Mouse (Mus musculus): ENCODE results near the gene Spn.
"Not testable (repeated sequence)": the region's sequence is repeated elsewhere in the genome, so short reads cannot be mapped to it uniquely, and the experiment has no call there.

The Spn gene

DNA sequence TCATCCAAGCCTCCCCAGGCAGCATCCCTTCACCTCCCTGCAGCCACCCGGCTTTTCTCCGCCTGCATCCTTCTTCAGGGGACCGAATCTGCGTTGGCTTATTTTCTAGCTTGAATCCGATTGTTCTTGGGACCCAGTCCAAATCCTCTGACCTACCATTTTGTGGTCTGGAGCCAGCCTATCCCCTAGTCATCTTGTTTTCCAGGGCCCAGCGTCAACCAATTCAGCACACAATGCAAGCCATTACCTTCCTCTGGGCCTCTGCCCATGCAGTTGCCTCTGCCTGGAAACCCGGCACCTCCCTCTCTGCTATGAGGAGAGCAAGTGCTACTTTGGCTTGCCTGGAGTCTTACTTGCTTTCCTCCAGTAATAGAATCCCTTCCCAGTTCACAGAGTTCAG lies 32.1 kb downstream of the Spn start:
- DNase-seq (ENCODE audit: low read depth): no peak

DNA sequence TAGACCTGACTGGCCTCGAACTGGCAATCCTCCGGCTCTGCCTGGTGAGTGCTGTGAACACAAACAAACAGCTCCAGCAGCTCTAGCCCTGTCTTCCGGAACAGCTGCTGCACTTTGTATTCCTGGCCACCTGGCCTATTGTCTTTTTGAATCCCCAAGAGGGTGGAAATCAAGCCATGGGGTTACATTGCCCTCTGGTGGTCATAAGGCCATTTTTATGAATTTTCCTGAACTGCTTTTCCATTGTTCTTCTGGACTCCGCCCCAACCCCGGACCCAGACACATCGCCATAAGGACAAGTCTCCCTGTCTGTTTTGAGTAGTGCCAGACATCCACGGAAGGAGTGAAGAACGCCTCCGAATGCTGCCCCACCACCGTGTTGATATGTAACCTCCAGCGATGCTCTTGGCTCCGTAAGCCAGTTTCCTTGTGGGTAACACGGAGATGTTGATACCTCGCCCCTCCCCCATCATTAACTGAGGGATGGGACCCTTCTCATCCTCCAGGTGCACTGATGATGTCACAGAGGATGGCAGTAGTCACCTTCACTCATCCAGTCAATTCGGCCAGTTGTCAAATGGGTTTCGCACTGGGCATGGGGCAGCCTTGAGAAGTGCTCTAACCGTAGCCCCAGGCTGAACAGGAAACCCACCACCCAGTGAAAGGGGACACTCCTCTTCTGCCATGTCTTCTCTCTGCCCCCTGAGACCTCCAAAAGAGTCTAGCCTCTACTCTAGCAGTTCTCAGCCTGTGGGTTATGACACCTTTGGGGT lies 32.9 kb downstream of the Spn start:
- DNase-seq (ENCODE audit: low read depth): peak; percentile 64

DNA sequence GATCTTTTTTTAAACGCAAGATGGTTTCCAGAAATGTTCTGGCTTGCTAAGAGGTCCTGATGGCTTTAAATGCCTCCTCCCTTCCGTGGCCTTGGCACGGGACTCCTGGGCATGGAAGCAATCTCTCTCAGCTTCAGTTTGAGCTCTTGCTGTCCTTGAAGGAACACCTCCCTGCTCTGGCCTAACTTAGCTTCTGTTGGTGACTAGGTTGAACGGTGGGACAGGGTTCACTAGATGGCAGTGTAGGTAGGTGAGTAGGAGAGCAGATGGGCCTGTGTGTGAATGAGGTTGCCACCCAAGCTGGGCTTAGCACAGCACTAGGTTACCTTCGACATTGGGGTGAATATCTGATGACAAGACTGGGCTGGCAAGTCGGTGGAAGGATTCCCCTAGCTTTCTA lies 33.7 kb downstream of the Spn start:
- DNase-seq (ENCODE audit: low read depth): no peak

DNA sequence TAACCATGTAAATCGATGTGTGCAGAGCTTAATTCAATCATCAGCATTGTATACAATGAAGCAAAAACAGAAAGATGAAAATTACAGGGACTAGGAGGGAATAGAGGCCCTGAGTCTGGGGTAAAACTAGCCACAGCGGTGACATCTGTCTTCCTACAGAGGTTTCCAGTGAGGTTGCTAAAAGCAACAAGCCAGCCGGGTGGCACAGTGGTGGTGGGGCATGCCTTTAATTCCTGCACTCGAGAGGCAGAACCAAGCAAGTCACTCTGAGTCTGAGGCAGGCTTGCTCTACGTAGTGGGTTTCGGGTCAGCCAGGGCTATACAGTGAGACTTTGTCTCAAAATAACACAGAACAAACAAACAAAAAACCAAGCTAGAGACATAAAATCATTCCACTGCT lies 35.5 kb downstream of the Spn start:
- no peak for DNase-seq (ENCODE audit: low read depth)

DNA sequence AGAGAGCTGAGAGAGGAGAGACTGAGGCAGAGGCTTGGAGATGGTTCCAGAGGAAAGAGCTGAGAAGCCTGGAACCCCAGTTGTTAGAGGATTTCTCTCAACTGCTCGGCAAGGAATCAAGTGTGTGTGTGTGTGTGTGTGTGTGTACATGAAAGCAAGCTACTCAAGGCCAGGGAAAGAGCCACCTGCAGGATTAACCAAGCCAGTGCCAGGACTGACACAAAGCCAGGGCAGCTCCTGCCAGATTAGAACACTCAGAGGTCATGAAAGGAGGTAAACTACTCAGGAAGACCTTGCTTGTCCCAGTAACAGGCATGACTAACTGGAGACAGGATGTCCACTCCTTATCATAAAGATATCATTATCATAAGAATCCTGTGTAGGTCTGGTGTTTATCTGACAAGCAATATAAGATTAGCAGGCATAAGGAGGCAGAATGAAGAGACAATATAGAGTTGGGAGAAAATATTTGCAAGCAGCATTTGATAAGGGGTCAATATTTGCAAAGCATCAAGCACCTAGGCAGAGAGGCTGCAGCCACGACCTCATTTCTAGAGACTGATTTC lies 36.1 kb downstream of the Spn start:
- DNase-seq (ENCODE audit: low read depth): no peak

DNA sequence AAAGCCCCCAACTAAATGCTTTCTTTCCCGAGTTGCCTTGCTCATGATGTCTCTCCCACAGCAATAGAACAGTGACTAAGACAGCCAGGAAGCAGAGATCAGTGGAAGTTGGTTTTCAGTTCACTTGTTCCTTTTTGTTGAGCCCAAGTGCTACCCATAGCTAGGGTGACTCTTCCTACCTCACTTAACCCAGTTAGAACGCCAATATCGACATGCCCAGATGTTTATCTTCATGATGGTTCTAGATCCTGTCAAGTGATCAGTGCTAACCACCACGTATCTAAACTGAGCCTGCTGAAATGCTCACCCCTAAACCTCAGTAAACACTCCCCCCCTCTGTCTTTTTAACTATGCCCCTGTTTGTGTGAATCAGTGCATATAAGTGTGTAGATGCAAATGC lies 38.1 kb downstream of the Spn start:
- no peak for DNase-seq (ENCODE audit: low read depth)

DNA sequence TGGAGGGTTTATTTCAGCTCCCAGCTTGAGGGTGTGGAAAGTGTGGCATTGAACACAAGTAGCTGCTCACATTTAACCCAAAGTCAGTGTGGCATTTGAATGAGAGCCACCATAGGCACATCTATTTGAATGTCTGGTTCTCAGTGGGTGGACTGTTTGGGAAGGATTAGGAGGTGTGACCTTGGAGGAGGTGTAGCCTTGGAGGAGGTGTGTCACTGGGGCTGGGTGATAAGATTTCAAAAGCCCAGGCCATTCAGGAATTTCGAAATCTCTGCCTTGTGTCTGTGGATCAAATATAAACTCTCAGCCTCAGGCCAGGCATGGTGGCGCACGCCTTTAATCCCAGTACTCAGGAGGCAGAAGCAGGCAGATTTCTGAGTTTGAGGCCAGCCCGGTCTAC lies 38.7 kb downstream of the Spn start:
- DNase-seq (ENCODE audit: low read depth): no peak

DNA sequence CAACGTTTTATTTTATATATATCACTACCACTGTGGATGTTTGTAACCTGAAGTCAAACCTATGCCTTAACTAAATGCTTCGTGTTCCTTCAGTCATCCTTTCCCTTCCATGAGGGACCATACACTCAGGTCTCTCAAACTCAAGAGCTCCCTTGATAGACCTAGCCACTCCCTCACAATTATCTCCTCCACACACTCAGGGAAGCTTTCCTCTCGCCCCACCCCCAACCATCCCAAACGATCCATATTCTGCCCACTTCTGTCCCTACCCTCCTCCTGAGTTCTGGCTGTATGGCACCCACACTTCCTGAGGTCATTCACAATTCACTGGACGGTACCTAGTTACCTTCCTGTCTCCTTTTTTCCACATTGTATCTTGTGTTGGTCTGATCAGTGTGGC lies 39.1 kb downstream of the Spn start:
- DNase-seq (ENCODE audit: low read depth): no peak

DNA sequence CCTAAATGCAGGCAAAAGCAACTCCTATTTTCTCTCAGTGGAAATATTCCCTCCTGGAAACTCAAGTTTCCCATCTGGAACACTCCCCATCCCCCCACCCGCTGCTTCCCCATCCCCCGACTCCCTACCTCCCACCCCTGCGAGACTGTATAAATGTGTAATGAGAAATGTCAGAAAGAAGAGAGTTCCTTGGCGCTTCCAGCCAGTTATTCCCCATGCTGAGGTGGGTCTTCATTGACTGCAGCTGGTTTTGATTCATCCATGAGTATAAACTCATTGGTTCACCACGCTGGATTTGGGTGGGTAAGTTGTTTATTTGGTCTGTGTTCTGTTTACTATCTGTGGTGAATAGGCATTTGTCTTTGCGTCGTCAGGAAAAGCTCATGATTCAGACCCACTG lies 41.2 kb downstream of the Spn start:
- no peak for DNase-seq (ENCODE audit: low read depth)

DNA sequence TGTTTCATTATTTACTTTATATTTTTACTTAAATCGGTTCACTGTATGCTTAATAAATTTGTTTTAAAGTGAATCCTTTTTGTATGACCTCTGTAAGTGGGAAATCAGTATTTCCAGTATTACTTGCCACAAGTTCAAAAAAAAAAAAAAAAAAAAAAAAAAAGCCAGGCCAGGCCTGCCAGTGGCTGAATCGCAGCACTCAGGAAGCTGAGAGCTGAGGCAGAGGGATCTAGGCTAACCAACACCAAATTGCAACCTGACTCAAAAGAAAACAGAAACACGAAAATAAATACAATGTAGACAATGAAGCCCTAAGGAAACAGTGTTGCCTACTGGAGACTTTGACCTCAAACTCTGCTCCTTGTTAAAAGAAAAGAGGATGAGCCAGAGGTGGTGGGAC lies 43.7 kb downstream of the Spn start:
- DNase-seq (ENCODE audit: low read depth): no peak

DNA sequence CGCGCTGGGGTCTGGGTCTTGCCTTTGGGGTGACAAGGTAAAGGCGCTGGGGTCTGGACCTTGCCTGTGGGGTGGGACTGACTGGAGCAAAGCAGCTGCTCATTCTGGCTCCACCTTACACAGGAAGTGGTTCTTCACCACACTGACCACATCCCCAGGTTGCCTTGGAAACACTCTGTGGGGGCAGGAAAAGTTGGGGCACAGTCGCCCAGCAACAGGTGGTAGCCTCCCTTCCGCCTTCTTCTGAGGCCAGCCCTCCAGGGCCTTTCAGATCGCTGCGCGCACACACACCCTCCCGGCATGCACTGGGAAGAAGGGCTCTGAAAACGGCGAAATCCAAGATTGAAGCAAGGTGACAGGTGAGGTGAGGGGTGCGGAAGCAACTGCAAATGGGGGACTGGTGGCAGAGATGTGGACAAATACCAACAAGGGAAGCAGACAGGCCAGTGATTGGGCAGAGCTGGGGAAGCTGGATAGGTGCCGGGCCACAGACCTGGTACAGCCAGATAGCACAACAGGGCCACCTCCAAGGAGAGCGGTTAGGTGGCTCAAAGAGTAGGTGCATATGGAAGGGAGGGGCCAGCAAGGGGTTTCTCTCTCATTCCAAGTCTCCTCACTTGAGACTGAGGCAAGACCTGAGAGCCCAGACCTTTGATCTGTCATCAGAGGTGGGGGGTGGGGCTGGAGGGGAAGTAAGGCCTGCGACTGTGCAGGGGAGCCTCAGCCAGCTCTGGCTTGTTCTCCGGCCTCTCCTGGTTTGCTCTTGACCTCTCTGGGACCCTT lies 46.3 kb downstream of the Spn start, which contains the start of gene AI467606:
Gene AI467606, plus strand, starts transcription at position 246 of the 783 bp plus-strand sequence.
- no peak for DNase-seq (ENCODE audit: low read depth)

DNA sequence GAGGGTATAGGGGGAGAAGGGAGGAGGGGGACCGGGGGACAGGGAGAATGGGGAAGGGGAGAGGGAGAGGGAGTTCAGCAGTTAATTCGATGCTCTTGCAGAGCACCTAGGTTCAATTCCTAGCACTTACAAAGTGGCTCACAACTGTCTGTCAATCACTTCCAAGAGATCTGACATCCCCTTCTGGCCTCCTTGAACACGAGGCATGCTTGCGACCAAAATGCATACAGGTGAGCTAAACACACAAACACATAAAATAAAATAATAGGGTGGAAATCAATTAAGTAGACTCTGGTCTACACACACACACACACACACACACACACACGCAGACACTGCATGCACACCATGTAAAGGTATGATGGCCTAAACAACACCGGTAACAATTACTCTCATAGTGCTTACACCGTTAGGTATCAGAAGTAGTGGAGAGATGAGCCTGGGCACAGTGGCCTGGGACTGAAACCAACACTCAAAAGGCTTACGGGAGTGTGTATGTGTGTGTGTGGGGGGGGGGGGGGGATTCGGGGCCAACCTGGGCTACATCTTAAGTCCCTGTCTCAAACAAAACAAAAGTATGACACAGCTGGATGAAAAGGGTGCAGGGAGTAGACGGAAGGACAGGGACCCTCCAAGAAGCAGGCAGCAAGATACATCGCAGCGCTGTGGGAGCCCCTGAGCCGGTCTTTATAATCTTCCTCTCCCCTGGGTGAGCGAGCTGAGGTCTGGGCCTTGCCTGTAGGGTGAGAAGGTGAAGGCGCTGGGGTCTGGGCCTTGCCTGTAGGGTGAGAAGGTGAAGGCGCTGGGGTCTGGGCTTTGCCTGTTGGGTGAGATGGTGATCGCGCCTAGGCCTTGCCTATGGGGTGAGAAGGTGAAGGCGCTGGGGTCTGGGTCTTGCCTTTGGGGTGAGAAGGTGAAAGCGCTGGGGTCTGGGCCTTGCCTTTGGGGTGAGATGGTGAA lies 47.2 kb downstream of the Spn start:
- DNase-seq (ENCODE audit: low read depth): no peak

DNA sequence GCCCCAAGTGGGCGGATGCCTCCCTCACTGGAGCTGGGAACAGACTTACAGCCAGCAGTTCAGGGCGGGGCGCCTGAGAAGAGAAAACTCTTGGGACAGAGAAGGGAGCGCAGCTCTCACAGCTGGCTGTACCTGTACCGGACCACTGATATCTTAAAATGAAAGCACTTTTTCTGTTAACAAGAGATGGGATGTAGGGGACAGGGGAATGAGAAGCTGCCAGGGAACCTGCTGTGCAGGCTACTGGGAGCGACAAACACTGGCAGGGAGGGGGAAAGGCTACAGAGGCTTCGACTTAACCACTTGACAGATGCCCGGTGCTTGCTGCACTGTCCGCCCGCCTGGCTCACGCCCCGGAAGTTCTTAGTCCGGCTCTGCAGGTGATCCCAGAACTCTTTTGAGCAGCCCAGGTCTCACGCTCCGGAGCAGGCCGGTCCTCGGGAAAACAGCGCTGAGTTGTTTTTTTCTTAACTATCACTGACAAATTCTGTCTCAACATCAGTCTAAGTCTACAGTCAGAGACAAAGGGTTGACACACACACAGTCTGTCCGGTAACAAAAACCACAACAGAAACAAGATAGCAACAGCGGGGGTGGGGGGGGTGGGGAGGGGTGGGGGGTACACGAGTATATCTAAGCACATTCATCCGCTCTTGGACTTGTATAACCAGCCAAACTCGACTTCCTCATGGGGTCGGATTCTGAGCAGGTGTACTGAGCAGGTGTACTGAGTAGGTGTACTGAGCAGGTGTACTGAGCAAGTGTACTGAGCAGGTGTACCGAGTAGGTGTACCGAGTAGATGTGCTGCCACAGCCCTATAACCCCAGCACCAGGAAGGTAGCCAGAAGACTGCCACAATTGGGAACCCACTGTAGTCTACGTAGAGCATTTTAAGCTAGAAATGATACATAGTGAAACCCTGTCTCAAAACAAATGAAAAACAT lies 48.5 kb downstream of the Spn start:
- no peak for DNase-seq (ENCODE audit: low read depth)

DNA sequence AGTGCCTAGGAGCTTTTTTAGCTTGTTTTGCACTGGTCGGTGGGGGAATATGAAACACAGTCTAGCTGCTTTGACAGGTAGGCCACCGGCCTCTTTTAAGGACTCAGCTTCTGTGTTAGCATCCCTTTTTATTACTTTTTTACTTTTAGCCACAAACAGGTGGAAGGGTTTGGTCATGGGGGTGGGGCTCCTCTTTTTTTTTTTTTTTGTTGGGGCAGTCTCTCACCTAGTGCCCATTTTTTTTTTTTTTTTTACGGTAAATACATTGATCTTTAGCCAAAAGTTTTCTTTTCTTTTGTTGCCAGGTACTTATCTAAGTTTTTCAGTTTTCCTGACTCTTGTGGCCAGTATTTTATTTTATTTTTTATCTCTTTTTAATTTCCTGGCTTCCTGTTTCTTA lies 49.5 kb downstream of the Spn start:
- no peak for DNase-seq (ENCODE audit: low read depth)

DNA sequence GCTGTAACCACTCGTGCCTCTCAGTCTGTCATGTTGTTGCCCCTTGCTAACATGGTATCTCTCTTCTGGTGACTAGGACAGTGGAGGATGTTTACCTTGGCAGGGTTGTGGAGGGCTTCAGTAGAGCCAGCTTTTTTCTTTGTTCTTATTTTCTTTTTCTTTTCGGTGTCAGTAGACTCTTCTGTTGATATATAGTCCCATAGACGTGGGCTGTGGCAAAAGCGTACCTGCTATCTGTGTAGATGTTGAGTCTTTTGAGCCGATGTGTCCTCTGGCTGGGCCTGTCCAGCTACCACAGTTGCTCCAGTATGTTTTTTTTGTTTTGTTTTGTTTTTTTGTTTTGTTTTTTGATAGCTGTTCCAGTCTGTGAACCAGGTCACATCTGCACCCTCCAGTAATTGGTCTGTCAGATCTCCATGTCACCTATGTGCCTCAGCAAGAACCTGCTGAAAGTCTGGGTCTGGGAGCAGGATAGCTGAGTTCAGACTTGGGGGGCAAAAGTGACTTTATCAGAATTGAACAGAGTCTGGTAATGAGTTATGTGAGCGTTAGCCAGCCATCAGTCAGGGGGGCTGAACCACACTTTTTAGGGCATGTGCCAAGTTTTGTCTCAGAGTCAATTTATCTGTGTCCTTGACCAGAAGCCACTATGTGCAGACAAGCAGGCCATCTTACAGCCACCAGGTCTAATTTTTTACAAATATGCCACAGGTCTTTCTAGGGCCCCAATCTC lies 50.2 kb downstream of the Spn start, which contains the start of gene Zg16:
Gene Zg16, minus strand, starts transcription at position 51 of the 733 bp plus-strand sequence.
- DNase-seq (ENCODE audit: low read depth): not testable (repeated sequence)

DNA sequence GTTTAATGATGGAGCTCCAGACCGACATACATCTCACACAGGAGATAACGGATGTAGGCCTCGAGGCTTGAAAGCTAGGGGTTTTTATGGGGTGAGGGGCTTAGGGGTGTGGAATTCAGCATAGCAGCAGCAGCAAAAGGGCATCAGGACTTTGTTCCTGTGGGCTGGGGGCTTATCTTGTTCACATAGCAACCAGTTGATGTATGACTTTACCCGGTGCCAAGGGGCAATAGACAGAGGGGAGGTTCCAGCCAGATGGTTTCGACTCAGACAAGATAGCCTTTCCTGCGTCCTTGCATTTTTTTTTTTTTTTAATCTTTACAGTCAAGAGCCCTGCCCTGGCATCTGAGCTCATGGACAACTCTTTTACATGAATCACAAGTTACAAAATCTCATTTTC lies 51.9 kb downstream of the Spn start:
- DNase-seq (ENCODE audit: low read depth): not testable (repeated sequence)

DNA sequence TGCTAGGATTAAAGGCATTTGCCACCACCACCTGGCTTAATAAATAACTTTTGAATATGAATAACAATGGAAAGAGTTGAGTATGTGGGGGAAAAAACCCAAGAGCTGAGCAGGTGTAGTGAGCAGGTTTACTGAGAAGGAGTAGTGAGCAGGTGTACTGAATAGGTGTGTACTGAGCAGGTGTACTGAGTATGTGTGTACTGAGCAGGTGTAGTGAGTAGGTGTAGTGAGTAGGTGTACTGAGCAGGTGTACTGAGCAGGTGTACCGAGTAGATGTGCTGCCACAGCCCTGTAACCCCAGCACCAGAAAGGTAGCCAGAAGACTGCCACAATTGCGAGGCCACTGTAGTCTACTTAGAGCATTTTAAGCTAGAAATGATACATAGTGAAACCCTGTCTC lies 52.8 kb downstream of the Spn start:
- no peak for DNase-seq (ENCODE audit: low read depth)

DNA sequence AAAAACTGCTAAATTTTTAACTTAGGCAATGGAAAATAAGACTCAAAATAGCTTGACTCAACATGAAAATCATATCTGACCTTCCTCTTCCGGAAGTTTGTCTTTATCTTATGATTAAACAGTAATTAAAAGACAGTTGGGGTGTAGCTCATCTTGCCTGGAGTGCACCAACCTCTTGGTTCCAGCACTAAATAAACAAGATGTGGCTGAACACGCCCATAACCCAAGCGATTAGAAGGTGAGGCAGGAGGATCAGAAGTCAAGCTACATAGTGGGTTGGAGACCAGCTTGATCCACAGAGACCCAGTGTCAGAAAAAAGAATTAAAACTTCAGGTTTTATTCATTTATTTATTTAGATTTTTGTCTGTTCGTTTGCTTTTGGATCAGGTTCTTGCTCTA lies 53.9 kb downstream of the Spn start:
- no peak for DNase-seq (ENCODE audit: low read depth)

DNA sequence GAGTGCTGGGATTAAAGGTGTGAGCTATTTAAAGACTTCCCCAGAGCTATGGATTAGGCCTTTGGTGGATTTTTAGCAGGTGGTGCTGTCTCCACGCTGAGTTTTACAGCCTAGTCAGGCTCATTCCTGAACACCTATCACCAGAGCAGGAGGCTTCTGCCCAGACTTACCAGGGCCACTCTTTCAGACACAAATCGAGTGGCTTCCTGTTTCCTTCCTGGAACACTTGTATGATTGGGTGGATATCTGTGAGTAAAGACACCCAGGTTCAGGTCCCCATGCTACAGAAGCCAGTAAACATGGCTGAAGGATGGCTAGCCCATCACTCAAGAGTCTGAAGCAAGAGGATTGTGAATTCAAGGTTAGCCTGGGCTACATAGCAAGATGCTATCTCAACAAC lies 54.6 kb downstream of the Spn start:
- DNase-seq (ENCODE audit: low read depth): no peak

DNA sequence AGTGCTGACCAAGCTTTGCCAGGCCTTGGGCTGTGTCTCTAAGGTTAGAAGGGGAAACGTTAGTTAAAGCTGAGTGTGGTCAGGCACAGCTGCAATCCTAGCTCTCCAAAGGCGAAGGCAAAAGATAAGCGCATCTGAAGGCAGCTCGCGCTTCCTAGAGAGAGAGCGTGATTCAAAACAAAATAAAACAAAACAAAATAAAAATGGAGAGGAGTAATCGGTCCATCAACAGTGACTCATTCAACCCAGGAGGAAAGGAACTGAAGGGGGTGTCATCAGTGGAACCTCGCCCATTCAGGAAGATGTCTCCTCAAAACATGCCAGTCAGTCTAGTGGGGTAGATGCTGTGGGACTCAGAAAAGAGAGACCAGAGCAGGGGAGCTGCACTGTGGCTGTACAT lies 55.4 kb downstream of the Spn start:
- no peak for DNase-seq (ENCODE audit: low read depth)

Measured in fibroblast of lung, adult 2 months (primary cell).